Mouse (Mus musculus) lung, postnatal 0 days (tissue): ENCODE measurements around the gene Mybbp1a.

Source experiments
- CTCF ChIP-seq: IDR thresholded peaks from 2 replicates; pipeline ENCODE4 v1.5.1; 2016; ENCODE audit warnings: antibody characterized with exemption, mild to moderate bottlenecking
- EP300 ChIP-seq: IDR thresholded peaks from 2 replicates; pipeline ENCODE4 v1.6.1; 2016; ENCODE audit warnings: antibody characterized with exemption, mild to moderate bottlenecking, control low read depth

GRCm38 (mm10) chr11:72396621-72397020 is 44.5 kb upstream of the Mybbp1a start:
- TF ChIP-seq EP300 (no peak), CTCF (no peak)
